Mouse (Mus musculus): Measurements from ENCODE around the gene Btbd9.

DNA sequence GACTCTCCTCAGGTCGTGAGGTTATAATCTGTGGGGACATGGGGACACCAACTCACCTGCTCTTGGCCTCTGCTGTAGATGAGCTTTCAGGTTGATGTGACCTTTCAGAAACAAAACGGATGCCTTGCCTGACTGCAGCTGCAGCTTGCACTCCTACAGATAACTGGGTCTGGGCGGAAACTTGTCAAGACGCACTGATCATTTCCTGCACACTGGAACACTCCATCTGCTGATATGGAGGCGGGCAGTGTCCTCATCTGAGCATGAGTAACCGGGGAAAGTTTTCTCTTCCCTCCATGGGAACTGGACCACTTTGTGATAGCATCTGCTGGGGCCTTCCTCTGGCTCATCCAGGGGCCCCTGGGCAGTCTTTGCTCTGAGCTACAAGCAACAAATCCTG is 361.9 kb downstream of the Btbd9 start:
- TF ChIP-seq GATA1 (IDR thresholded peaks at IDR 0.05; ENCODE audit: borderline replicate concordance, low read length) (no peak), FLI1 (IDR thresholded peaks at IDR 0.05; ENCODE audit: low read length) (no peak)

Measured in megakaryocyte, embryonic 14.5 days (primary cell).